Mouse (Mus musculus) telencephalon, adult 2 months (tissue): ENCODE measurements around the gene Fbxo48.

ENCODE experiments used
- DNase-seq: peaks from one replicate; pipeline ENCODE4 v3.0.0-alpha.2; 2011; ENCODE audit warnings: low read depth, low spot score

The Fbxo48 gene

DNA sequence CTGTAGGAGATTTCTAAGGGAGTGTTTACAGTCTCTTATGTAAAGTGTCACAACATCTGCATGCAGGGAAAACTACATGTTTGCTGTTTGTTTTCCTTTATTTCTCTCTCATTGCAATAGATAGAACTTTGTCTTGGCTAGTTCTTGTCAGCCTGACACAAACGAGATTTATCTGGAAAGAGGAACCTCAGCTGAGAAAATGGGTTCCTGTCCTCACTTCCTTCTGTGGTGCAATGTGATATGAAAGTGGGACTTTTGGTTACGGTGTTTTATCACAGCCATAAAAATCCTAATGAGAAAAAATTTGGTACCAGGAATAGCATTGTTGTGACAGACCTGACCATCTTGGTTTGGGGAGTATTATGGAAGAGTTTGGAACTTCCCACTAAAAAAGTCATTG, 18.5 kb downstream of the Fbxo48 start:
- DNase-seq = no peak

DNA sequence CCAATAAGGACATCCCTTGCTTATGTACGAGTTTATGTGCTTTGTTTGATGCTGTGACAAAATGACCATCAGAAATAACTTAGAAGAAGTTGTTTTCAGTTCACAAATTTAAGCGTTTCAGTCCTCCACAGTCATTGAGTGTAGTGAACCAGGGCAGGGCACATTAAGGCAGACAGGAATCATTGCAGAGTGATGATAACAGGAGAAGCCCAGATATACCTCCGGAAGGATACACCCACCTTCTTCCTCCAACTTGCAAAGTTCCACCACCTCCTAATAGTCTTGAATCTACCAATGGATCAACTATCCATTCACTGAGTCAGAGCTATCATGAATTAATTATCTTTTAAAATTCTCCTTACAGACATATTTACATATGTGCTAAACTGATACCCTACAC, 20.9 kb downstream of the Fbxo48 start:
- DNase-seq = no peak

DNA sequence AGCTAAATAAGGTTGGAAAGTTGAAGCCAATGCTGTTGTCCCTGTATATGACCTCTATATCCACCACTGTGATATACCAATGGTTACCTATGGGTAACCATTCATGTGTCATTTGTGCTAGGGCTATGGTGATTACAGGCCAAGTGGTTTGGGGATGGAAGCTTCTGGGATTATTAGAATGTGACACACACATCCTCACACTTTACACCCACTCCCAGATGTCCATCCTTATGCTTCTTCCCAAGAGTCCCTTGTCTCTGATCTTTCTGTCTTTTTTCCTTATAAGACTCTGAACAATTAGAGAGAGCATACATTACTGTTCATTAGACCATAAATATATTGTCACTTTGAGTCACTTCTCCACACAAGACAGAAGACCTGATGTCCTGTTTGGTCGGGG, 21.9 kb downstream of the Fbxo48 start:
- DNase-seq = no peak

DNA sequence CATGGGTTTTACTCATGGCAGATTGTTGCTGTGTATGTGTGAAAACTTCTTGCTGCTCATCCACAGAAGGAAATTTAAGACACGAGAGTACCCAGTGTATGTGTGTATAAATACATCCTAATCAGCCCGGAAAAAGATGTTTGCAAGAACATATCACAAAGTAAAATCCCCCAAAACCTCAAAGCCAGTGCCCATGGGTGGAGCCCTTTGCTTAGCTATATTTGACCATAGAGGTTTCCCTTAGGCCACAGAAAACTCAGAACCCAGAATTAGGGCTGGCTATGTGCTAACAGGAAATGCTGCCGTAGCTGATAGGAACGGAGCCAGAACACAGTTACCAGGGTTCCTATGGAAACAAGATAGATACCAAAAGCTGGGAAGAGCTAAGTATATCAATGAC, 25.8 kb downstream of the Fbxo48 start:
- no peak for DNase-seq

DNA sequence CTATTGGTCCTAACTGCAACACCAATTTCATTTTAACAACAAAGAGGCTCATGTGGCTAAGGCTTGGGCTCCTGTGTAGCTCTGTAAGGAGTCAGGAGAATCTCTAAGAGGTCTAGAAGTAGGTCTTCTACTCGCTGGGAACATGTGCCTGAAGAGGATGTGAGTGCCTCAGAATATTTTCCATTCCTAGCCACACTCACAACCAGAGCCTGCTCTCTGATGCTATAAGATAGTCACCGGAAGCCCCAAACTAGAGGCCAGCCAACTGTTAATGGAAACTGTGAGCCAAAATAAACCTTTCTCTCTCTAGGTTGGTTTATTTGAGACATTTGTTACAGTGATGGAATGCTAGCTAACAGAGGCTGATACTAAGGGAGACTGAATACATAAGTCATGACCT, 26.4 kb downstream of the Fbxo48 start:
- no peak for DNase-seq

DNA sequence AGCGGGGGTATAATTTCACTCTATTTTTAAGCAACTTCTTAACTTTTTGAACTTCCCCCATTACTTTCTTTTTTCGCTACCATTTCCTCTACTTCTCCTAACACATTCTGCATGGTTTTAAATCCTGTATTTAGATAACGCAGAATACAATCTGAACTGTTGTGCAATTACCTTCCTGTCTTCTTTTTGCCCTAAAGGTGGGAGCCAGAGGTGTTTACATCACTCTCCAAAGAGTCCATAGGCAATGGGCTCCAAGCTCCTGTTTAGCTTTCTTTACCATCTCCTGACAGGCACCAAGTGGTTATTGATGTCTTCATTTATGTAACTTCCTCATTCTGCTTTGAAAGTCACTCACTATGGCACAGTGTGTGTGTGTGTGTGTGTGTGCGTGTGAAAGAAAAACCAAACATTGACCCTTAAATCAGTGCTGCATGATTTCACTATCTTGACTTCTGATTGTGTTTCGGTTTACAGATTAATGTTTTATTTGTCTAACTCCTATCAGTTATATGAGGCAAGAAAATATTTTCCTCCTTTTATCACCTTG, 27.1 kb downstream of the Fbxo48 start:
- DNase-seq = no peak

DNA sequence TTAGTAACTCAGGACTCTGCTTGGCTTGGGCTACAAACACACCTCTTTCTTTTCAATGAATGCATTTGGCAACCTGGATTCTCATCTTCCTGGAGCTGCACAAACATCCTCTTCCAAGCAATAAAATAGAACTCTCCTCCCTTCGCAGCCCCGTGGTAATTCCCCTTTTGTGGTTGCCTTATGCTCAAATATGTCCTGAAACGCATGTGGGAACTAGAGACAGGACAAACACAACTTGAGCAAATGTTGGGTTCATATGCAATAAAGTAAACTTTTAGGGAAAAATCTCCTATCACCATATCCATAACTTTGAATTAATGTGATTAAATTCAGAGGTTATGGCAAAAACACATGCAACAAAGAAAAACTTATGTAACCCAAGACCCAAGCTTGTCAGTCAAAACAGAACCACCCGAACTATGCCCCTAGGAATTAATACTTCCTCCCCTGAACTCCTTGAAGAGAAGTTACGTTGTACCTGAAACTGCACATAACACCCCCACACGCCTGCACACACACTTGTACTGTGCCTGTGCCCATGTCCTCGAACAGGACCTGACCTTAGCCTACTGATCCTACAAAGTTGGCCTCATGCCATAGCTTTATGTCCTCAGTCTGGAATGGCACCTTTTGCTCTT, 35.5 kb downstream of the Fbxo48 start:
- no peak for DNase-seq

DNA sequence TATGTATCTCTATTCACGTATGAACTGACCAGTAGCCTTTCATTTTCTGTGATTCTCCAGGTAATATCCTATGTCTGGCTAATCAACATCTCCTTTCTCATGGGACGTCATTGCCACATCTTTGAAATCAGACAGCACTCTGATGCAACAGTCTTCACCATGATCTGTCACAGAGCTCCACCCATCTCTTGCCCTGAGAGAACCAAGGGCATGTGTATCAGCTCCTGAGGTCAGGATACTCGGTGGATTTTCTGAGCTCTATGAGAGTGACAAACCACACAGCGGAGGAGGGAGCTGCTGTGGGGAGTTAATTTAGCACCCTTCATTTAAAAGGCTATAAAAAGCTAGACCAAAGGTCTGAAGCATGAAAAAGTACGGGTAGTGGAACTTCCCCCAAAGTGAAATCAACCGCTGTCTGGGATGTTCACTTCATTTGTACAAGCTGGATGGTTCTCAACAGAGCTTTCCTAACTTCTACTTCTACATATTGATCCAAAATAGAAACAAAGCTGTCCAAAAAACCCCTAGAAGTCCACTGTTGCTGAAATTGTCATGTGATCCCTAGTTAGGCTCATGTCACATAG, 36.7 kb downstream of the Fbxo48 start:
- no peak for DNase-seq

DNA sequence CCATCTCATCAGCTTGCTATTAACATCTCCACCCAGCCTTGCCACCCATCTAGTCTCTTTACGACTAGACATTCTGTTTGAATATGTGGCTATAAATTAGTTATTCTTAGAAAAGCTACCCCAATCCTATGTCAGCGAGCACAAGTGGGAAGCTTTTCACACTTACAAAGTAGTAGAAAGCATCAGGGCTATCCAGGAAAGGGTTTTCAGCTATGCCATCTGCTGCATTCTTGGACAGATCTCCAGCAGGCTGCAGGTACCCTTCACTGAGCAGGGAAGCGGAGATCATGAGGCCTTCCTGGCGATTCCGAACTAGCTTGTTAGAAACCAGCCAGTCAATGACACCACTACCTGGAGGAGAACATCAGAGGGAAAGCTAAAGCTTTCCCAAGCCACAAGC, 38.7 kb downstream of the Fbxo48 start:
- no peak for DNase-seq

DNA sequence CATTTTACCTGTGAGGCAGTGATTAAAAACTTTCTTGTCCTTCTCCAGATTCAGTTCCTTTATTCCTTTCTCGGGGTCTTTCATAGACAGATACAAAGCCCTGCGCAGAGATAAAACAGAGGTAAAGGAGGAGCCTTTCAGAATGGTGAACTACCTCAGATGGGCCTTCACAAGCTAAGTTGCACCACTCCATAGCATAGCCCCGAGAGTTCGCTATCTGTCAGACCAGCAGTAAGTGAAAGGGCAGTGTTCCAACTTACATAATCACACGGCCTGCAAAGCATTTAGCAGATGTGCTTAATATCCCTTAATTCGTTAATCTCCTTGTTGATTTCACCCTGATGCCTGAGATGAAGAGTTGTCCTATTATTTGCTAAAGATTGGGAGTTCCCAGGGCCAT, 41.7 kb downstream of the Fbxo48 start:
- no peak for DNase-seq

DNA sequence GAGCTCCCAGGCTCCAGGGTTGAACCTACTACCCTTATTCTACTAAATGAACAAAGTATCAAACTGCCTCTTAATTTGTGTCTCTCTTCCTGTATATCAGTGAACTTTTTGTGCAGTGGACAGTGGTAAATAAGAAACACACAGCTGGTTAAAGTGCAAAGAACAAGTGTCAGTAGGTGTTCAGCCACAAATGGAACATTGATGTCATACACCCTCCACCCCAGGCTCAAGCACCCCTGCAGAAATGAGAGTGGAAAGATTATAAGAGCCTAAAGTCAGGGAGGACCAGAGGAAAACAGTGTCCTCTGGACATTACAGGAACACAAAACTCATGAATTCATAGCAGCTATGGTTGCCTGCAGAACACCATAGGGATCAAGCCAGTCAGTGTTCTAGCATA, 45.6 kb downstream of the Fbxo48 start:
- DNase-seq = no peak

DNA sequence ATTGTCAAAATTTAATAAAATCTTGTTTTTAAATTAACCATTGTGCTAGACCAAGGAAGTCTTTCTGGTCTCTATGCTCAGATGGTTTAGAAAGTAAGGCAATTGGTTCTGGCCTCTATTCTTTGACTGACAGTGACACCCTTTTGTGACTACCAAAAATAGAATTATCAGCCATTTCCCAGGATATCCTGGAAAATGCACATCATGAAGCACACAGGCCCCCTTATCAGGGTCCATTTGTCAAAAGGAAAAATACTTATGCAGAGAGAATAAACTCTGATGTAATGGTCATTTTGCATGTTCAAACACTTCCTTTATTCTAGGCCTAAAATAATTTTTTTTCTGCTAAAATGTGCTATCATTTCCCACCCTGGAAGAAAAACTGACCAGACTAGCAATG, 46.3 kb downstream of the Fbxo48 start:
- DNase-seq = no peak

DNA sequence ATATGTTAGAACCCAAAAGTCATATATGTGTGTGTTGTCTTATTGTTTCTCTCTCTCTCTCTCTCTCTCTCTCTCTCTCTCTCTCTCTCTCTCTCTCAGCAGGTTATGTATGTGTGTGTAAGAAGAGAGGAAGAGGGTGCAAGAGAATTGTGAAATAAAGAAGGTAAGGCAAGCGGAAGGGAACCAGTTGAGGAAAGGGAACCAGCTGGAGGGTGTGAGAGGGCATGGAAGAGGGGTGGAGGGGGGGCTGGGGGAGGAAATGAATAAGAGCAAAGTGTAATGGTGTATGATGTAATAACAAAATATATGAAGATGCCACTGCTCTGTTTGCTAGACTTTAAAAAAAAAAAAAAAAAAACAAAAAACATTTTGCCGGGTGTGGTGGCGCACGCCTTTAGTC, 48.2 kb downstream of the Fbxo48 start:
- no peak for DNase-seq

DNA sequence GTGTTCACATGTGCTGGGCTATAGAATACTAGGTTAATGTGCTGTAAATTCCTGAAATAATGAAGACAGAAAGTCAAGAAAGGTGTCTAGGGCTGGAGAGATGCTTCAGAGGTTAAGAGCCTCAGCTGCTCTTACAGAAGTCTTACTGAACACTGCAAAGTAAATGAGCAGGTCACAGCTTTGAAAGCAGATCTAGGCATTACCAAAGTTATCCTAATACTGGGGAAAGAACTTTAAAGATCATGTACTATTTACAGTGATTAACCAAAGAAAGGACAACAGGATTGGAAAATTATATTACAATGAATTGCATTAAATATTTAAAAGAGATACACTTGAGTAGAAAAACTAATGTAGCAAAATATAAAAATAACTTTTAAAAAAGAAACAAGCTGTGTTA, 48.8 kb downstream of the Fbxo48 start:
- no peak for DNase-seq

DNA sequence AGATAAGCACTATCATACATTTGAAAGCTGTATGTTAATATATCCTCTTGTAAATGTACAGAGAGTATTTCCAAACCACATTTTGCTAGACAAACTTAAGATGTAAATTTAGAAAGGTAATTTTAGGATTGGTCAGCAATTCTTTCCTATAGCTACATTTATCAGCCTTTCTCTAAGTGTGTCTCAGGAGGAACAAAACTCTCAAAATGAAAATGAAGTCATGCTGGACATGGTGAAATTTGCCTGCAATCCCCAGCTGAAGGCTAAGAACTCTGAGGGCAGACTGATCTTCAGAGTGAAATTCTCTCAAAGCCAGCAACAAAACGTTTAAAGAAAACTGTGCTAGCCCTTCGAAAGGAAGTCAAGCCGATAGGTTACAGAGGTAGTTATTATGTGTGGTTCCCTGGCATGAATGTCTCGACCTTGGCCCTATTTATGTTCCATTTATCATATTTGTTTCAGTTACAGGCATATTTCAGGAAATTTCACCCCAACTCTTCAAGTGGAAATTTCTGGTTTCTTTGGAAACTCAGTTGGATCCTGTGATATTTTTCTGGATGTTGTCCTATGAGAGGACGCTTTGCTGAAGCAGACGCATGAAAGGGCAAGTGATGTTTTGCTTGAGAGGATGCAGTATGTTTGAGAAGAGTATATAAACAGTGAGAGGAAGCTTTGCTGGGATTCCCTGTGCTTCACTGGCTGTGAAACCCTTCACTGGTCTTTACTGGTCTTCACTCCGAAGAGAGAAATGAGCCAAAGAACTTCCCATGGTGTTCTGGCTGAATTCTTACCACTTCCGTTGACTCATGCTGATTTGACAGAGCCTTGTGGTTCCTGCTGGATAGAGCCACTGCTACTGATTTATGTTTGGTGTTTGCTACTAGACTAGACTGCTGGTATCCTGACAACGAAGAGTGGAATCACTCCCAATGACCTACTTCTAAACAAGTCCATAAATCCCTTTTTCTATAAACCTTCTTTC, 49.5 kb downstream of the Fbxo48 start:
- no peak for DNase-seq

DNA sequence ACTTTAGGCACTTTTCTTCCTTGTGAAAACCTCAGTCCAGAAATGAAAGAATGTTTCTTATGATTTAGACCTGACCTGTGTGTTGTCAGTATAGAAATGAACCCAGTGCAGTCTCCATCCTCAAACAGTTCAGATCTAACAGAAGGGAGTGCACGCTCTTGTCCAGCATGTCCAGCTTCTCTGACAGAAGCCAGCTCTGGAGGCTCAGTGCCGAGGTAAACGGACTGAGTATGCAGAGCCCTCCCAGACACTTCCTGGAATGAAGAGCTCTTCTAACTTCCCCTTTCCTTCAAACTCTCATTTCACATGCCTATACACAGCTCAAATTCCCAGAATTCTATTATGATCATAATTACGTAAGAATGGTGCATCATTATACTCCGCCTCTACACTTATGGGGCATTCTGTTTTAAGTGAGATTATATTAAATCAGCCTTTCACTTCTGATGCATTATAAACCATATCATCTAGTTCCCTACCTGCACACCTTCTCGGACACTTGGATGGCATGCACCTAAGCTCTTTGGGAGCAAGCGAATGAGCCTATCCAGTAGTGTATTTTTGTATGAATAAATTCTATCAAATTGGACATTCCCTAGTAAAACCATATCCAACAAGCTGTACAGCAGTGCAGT, 51.7 kb downstream of the Fbxo48 start:
- DNase-seq = no peak

DNA sequence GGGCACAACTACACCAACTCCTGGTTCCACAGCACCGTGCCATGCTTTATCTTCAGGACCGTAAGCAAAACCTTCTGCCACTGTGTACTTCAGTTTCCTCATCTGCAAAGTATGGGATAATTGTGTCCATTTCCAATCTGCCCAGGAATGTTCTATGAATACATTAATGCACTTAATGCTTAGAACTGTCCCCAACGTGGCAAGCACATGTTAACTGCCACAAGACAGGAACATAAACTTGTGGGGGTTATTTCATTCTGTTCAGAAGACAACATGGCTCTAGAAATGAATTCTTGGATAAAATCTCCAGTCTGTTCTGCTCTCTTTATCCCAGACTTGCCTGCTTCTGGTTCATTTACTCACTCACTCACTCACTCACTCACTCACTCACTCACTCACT, 52.6 kb downstream of the Fbxo48 start:
- no peak for DNase-seq
